Mouse (Mus musculus): Measurements from ENCODE around the gene Inka2.

Gene Inka2

DNA sequence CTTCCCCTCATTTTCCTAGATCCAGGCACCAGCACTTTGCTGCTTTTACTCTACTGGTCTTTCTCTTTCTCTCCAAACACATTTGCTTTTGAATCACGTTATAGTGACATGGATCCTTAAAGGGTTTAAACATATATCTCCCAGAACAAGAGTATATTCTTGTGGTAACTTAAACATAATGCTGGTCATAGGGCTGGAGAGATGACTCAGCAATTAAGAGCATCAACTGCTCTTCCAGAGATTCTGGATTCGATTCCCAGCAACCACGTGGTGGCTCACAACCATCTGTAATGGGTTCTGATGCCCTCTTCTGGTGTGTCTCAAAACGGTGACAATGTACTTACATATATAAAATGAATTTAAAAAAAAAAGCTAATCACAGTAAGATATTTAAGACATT lies 28.0 kb downstream of the Inka2 start:
- DNase-seq = no peak

DNA sequence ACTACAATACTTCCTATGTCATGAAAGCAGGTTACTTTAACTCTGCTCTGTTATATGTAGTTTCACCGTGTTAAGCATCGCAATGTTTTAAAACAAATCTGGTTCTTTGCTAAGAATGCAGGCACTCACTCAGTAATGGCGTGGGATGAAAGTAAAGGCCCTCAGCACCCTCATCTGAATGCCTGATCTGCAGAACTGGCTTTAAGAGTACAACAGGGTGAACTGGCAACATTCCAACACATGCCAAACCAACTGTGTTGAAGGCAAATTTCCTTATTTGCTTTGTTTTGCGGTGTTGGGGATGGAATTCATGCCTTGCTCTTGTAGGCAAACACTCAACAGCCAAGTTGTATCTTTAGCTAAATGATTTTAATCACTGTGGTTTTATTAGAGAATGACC lies 29.1 kb downstream of the Inka2 start:
- no peak for DNase-seq

DNA sequence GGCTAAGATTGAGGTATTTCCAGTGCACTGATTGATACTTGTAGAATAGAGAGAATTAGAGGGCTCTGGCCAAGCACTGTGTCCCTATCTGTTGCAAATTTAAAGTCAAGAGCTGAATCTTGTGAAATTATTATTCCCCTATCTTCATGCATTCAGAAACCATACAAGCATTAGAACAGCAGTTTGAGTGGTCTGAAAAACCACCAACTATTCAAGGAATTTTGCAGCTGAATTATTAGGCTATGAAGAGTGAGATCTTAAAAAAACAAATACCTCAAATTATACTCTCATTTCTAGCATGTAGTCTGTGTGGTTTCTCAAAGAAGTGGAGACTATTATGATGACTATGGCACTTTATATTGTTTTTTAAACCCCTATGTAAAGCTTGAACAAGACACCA lies 30.9 kb downstream of the Inka2 start:
- no peak for DNase-seq

DNA sequence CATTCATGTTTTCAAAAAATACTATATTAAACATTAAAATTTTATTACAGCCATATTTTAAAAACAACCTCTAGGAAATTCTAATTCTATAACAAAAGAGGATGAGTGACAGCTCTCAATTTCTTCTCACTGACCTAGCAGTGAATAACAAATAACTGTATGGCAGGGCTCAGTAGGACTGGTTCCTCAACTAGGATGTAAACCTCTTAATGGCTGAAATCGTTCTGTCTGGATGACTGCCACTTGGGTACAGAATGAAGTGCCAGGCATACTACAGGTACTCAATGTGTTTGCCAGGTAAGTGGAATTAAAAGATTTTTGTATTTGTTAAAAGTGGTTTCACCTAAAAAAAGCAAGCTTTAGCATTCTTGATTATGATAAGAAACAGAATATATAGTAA lies 31.7 kb downstream of the Inka2 start:
- DNase-seq = no peak

DNA sequence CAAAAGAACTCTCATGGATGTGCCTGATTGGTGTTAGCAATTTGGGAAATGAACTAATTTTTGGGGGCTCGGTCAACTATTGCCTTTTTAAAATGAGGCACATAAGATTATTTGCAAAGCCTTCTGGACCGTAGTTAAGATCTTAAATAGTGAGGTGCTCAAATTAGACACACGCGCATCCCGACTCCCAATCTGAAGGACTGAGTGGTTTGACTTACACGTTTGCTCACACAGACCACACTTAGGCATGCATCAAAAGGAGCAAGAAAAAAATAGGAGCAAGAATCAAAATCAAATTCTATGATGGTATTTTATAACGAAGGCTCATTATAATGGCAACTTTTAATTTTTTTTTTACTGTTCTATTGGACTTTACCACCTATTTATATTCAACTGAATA lies 32.7 kb downstream of the Inka2 start:
- DNase-seq = no peak

- DNase-seq = no peak
These were observed 33.3 kb downstream of the Inka2 start for GRCm38 (mm10) chr3:105737666-105738065.

GRCm38 (mm10) chr3:105746542-105746941 lies 42.1 kb downstream of the Inka2 start:
- DNase-seq = no peak

GRCm38 (mm10) chr3:105750810-105751209 lies 46.4 kb downstream of the Inka2 start:
- DNase-seq = no peak

DNA sequence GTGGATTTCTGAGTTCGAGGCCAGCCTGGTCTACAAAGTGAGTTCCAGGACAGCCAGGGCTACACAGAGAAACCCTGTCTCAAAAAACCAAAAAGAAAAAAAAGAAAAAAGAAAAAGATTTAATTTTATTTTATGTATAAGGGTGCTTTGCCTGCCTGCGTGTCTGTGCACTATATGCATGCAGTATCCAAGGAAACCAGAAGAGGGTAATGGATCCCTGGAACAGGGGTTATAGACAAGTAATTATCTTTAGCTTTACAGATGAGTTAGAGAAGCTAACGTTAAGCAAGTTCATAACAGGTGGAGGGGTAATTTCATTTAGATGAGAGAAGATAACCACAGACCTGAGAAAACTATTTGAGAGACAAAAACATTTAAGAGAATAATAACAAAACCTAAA lies 49.8 kb downstream of the Inka2 start:
- no peak for DNase-seq

DNA sequence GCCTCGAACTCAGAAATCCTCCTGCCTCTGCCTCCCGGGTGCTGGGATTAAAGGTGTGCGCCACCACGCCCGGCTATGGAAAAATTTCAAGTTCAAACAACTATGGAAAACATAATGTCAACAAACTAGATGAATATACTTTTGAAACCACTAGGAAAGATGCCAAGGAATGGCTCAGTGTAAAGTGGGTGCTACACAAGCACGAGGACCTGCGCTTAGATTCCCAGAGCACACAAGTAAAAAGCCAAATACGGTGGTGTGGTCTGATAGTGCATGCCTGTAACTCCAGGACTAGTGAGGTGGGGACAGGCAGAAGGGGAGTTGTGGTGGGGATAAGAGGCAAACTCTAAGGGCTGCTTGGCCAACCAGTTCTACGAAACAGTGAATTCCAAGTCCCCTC lies 50.7 kb downstream of the Inka2 start:
- no peak for DNase-seq

DNA sequence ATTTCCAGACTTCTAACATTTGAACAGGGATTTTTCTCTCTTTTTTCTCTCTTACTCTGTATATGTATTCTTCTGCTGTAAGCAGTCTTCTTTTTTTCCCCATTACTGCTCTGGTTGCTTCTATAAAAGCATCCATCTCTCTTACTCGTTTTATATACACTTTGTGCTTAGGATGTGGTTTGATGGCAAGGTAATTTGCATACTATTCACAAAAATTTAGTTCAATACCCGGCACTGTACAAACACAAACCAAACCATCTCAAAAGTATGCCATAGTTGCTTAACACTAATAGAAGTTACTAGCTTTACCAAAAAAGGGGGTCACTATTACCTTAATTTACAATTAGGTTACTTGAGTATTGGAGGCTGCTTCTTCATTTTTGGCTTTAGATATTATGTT lies 52.1 kb downstream of the Inka2 start:
- DNase-seq = no peak

GRCm38 (mm10) chr3:105757323-105758083 lies 53.1 kb downstream of the Inka2 start:
- DNase-seq = no peak

GRCm38 (mm10) chr3:105758098-105758497 lies 53.7 kb downstream of the Inka2 start:
- DNase-seq = no peak

GRCm38 (mm10) chr3:105758658-105759057 lies 54.3 kb downstream of the Inka2 start:
- no peak for DNase-seq

- DNase-seq = no peak
These were observed 55.7 kb downstream of the Inka2 start for GRCm38 (mm10) chr3:105760063-105760462.

DNA sequence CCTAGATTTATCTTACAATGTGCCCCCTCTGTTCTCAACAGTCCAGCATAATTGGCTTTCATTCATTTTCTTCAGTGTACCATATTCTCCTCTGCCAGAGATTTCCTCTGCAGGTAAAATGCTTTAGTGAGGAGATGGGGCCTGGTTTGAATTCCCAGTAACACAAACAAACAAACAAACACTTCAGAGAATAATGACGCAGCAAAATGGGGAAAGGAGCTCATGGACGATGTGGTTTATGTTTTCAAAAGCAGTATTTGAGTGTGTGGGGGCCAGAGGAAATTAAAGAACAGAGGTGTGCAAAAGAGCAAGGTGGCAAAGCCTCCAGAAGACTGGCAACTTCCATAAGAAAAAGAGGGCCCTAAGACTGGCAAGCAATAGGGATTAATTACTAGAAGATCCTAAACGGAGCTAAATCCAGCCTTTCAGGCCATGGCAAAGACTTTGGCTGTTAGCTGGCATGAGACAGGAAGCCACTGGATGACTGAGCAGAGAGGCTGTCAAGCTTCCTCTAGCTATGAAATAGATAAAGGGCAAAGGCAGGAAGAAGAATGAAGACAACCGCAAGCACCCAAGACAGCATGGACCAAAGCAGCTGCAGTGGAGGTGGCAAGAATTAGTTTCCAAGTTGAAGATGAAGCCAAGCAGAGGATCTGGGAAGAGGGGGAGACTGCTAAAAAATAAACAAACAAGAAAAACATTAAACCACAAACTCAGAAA lies 58.9 kb downstream of the Inka2 start:
- no peak for DNase-seq

DNA sequence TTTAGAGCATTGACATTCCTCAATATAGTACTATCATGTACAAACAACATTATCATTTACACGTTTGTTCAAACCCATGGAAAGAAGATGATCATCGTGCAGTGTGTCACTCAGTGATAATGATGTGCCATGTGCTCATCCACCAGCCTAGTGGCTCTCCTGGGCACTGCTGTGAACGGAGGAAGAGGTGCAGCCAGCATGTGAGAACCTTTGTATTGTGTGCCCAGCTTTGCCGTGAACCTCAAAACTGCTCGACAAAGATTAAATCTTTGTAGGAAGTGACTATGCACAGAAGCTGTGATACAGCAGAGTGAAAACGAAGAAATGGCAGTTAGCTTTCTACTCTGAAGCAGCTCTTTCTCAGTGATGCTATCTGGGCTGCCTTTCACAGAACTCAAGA lies 64.1 kb downstream of the Inka2 start:
- DNase-seq = no peak

- DNase-seq = no peak
These were observed 65.0 kb downstream of the Inka2 start for GRCm38 (mm10) chr3:105769380-105769779.

All from cerebellum, postnatal 36 days (tissue).